Mouse (Mus musculus) left cerebral cortex, postnatal 10 days (tissue): ENCODE results near the gene Eef2k. TPM values are rescaled to one million over a fixed set of nuclear protein-coding genes. Genes with fewer than 3 reads are reported as not detected.

Source experiments
- DNase-seq, 2 experiments: peaks; one replicate each; pipeline ENCODE4 v3.0.0; 2021 to 2022; ENCODE audit warnings: low spot score in 2 of 2, mixed read lengths in 1 of 2; ENCODE audit errors: extremely low spot score in 1 of 2
- intact Hi-C: fragments of 180-260 bp; cut with DNase I; formaldehyde crosslinking; loops from one replicate; pipeline ENCODE4 v1.15.1; 2025
- total RNA-seq, 2 experiments: library from RNA; stranded (reverse); gene quantifications; 2 replicates each; pipeline ENCODE4 v1.2.3; 2021

Eef2k gene
- total RNA-seq, 2 experiments from 2014 or later: 45.1 to 46.0 TPM

- no peak for DNase-seq
- intact Hi-C loops: loop anchor here (5.0 to 10.0 kb wide), 2 partner anchors 43 to 285 kb away; no protein-coding TSS in a partner anchor
Measured at GRCm38 (mm10) chr7:120839786-120840185, 2.8 kb upstream of the Eef2k start.

GRCm38 (mm10) chr7:120843037-120843621 lies 498 bp downstream of the Eef2k start:
- intact Hi-C loops: loop anchor here (2.0 to 5.0 kb wide), 2 partner anchors 39 to 74 kb away; partner anchors contain the start of gene Polr3e

GRCm38 (mm10) chr7:120843852-120844435 lies 1.3 kb downstream of the Eef2k start:
- no peak for DNase-seq
- intact Hi-C loops: loop anchor here (2.0 to 5.0 kb wide), 2 partner anchors 38 to 73 kb away; partner anchors contain the start of gene Polr3e

More at GRCm38 (mm10) chr7:120843037-120843621, 498 bp downstream of the Eef2k start:
- DNase-seq: peak; percentile 87 to 93

DNA sequence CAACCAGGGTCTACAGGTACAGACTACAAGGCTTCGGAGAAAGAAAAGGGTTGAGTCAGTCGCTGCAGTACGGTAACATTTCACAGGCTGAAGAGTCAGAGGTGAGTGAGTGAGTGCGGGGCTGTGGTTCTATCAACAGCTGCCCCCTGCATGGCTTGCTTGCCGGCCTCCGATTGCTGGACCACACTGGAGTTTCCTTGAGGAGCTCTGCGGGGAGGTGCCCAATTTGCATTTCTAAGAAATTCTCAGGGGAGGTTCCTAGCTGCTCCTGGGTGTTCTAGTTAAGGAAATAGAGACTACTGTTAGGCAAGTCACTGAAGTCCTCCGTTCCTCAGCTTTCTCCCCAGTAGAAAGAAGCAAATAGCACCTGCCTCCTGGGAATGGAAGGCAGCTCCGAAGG lies 2.1 kb downstream of the Eef2k start:
- intact Hi-C loops: loop anchor here (5.0 kb wide), 1 partner anchor 38 kb away; no protein-coding TSS in a partner anchor
- DNase-seq: no peak

GRCm38 (mm10) chr7:120848831-120849512 lies 6.3 kb downstream of the Eef2k start:
- intact Hi-C loops: no loop called here
- no peak for DNase-seq

GRCm38 (mm10) chr7:120850165-120850564 lies 7.5 kb downstream of the Eef2k start:
- no peak for DNase-seq
- intact Hi-C loops: no loop called here

- DNase-seq: no peak
- intact Hi-C loops: no loop called here
Measured at GRCm38 (mm10) chr7:120859854-120860253, 17.2 kb downstream of the Eef2k start.

- intact Hi-C loops: no loop called here
- no peak for DNase-seq
Measured at GRCm38 (mm10) chr7:120860799-120861487, 18.3 kb downstream of the Eef2k start.

GRCm38 (mm10) chr7:120861488-120862047 lies 18.9 kb downstream of the Eef2k start:
- intact Hi-C loops: no loop called here
- DNase-seq: no peak

GRCm38 (mm10) chr7:120862196-120862595 lies 19.6 kb downstream of the Eef2k start:
- intact Hi-C loops: no loop called here
- no peak for DNase-seq

DNA sequence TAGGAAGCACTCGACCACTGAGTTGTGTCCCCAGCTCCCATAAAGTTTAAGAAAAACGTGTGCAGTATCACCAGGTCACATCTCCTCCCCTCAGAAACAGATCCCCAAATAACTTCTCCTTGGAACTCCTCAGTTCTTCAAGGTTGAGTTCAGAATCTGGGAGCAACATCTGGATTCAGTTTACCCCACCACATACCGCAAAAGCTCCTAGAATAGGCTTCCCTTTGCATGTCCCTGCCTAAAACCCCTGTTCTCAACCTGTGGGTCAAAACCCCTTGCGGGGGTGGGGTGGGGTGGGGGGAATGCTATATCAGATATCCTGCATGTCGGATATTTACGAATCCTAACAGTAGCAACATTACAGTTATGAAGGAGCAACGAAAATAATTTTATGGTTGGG lies 20.0 kb downstream of the Eef2k start:
- intact Hi-C loops: no loop called here
- DNase-seq: no peak

DNA sequence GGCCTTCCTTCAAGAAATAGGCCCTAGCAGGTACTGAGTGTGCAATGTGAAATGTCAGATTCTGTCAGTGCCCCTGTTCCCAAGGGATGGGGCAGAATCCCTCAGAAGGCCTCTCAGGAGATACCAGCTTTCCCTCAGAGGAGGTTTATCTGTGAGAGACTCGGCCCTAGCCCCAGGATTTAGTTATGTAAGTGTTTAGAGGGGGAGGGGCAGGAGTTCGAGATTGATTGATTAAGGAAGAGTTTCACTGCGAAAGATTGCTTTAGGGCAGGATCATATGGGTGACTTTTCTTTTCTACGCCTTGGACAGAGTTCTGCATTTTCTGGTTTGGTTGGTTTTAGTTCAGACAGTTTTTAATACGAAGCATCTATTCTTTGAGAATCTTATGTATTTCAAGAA lies 20.8 kb downstream of the Eef2k start:
- no peak for DNase-seq
- intact Hi-C loops: no loop called here

DNA sequence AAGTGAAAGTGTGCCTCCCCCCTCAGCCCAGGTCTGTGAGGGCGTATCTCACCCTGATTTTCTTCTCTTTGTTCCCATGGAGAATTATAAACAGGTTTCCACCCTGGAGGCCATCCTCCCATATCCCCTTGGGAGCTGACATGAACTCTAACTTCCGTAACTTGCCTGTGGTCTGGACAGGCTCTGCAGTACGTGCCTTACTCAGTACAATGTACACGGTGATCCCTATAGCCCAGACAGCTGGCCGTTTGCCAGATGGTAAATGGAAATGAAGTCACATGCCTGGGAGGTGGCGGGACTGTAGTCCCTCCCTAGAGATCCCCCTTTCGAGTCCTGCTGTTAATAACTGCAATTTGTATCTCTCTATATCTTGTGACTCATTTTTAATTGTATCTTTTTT lies 22.5 kb downstream of the Eef2k start:
- intact Hi-C loops: no loop called here
- DNase-seq: peak in 1 of 2 experiments; percentile 63

DNA sequence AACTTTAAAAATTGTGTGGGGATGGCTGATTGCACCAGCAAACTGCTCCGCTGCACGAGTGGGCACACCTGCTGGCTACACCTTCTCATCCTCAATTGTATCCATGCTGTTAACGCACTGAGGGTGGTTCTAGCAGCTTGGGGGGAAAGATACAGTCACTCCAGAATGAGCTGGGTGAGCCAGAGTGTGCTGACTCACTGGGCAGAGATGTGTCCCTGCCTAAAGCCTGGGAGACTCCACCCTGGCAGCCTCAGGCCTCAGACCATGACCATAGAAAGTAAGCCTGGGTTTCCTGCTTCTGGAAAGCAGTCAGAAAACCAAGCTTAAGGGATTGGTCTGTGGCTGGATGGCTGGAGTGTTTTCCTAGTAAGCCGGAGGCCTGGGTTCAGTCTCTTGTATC lies 23.2 kb downstream of the Eef2k start:
- DNase-seq: no peak
- intact Hi-C loops: no loop called here

GRCm38 (mm10) chr7:120866684-120867083 lies 24.1 kb downstream of the Eef2k start:
- intact Hi-C loops: no loop called here
- DNase-seq: no peak

DNA sequence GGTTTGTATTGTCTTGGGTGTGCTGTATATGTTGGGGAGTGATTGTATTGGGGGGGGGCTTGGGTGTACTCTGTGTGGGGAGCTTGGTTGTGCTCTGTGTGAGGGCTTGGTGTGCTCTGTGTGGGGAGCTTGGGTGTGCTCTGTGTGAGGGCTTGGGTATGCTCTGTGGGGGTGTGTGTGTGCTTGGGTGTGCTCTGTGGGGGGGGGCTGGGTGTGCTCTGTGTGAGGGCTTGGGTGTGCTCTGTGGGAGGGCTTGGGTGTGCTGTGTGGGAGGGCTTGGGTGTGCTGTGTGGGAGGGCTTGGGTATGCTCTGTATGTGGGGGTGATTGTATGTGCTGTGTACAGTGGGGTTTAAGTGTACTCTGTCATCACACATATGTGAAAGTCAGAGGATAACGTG lies 25.1 kb downstream of the Eef2k start:
- intact Hi-C loops: no loop called here
- no peak for DNase-seq

GRCm38 (mm10) chr7:120869883-120870282 lies 27.3 kb downstream of the Eef2k start:
- intact Hi-C loops: no loop called here
- DNase-seq: no peak

GRCm38 (mm10) chr7:120870431-120871008 lies 27.9 kb downstream of the Eef2k start:
- DNase-seq: peak in 1 of 2 experiments; percentile 54
- intact Hi-C loops: no loop called here

DNA sequence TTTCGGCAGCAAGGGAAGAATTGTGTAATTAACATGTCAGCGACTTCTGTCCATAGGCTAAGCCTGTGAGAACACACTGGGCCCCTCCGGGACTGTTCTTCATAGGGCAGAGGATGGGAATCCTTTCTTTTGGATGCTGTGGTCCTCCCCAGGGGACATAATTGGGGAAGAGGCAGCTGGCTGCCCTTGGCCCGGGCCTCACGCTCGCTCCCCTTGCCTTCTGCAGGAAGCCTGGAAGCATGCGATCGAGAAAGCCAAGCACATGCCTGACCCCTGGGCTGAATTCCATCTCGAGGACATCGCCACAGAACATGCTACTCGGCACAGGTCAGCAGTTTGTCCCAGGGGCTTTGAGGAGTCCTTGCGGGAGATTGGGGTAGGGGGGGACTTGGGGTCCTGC lies 30.5 kb downstream of the Eef2k start:
- intact Hi-C loops: no loop called here

More for the DNA sequence above, 30.5 kb downstream of the Eef2k start:
- no peak for DNase-seq
